Mouse (Mus musculus) liver, embryonic 14.5 days (tissue): ENCODE measurements around the gene Stambp. TPM values are rescaled to one million over a fixed set of nuclear protein-coding genes. Genes with fewer than 3 reads are reported as not detected.

ENCODE experiments used
- ATAC-seq: fragments of 200-750 bp; cut with Nextera tagmentation; 2 replicates; pipeline ENCODE4 v1.8.0; 2017; ENCODE audit warnings: moderate number of reproducible peaks, mild to moderate bottlenecking, moderate library complexity; ENCODE audit not compliant: insufficient read depth
- DNase-seq, 3 experiments: peaks; one replicate each; pipeline ENCODE4 v3.0.0-alpha.2; 2012 to 2013; ENCODE audit warnings: low read depth in 3 of 3, low spot score in 3 of 3
- H3K27ac ChIP-seq: fragments of 300-500 bp; sonication (generic); 2 replicates; pipeline ENCODE4 v1.5.1; 2014; ENCODE audit warnings: moderate library complexity, mild to moderate bottlenecking, control low read depth, inconsistent platforms
- H3K27me3 ChIP-seq: fragments of 300-500 bp; sonication (generic); 2 replicates; pipeline ENCODE4 v1.6.1; 2014; ENCODE audit warnings: mild to moderate bottlenecking, low read length, moderate library complexity; ENCODE audit not compliant: control insufficient read depth, insufficient read depth
- H3K36me3 ChIP-seq: fragments of 300-500 bp; sonication (generic); replicated peaks from 2 replicates; pipeline ENCODE4 v1.6.1; 2014; ENCODE audit warnings: low read depth; ENCODE audit not compliant: control insufficient read depth, insufficient read depth
- H3K4me1 ChIP-seq, 2 experiments: fragments of 200-500 bp in 1 of 2; fragments of 300-500 bp in 1 of 2; sonication (generic) in 1 of 2; replicated peaks; 2 replicates each; pipeline ENCODE4 v1.6.1; 2012 to 2014; ENCODE audit warnings: antibody characterized with exemption in 1 of 2, inconsistent platforms in 1 of 2, low read length in 1 of 2; ENCODE audit not compliant: control insufficient read depth in 2 of 2, insufficient read depth in 2 of 2
- H3K4me2 ChIP-seq: fragments of 300-500 bp; sonication (generic); 2 replicates; pipeline ENCODE4 v1.6.1; 2014; ENCODE audit warnings: low read depth, mild to moderate bottlenecking, control low read depth, moderate library complexity
- H3K4me3 ChIP-seq, 2 experiments: fragments of 200-500 bp in 1 of 2; fragments of 300-500 bp in 1 of 2; sonication (generic) in 1 of 2; 2 replicates each; pipeline ENCODE4 v1.5.1; 2012 to 2014; ENCODE audit warnings: low read depth in 2 of 2, low read length in 2 of 2, mild to moderate bottlenecking in 2 of 2, control low read depth in 1 of 2, inconsistent platforms in 1 of 2, moderate library complexity in 1 of 2; ENCODE audit not compliant: insufficient read depth in 1 of 2
- H3K9ac ChIP-seq: fragments of 300-500 bp; sonication (generic); replicated peaks from 2 replicates; pipeline ENCODE4 v1.6.1; 2014; ENCODE audit warnings: mild to moderate bottlenecking, control low read depth, moderate library complexity
- H3K9me3 ChIP-seq: fragments of 300-500 bp; sonication (generic); 2 replicates; pipeline ENCODE4 v1.6.1; 2016; ENCODE audit warnings: low read length, mixed read lengths; ENCODE audit not compliant: control insufficient read depth
- CTCF ChIP-seq: IDR thresholded peaks from 2 replicates; pipeline ENCODE4 v1.5.1; 2016; ENCODE audit warnings: antibody characterized with exemption, low read depth, control low read depth
- EP300 ChIP-seq: IDR thresholded peaks from 2 replicates; pipeline ENCODE4 v1.6.1; 2016; ENCODE audit warnings: antibody characterized with exemption, low read depth
- WGBS: fragments of 180-500 bp; shearing (Covaris S2); extraction: QIAGEN DNeasy Blood & Tissue Kit; methylation state at CpG from one replicate; pipeline ENCODE4 v1.1.7; 2014; ENCODE audit not compliant: insufficient replicate concordance; 5-methylcytosine and 5-hydroxymethylcytosine counted together
- polyA plus RNA-seq, 2 experiments: library from polyadenylated mRNA; depleted of rRNA in 1 of 2; stranded (reverse) in 1 of 2; unstranded in 1 of 2; fragments of >200 nt; fragmentation: Nextera tagmentation in 1 of 2; extraction: Ambion mirVana in 1 of 2; gene quantifications; 2 replicates each; pipeline versions ENCODE4 v1.2.1 to v1.2.3; 2012 to 2014

Stambp gene
- polyA plus RNA-seq, 2 experiments = 6.2 to 9.9 TPM

GRCm38 (mm10) chr6:83532608-83533007 lies 39.9 kb downstream of the Stambp start:
- no peak for ATAC-seq
- no peaks in the 10 kb centered on the region for H3K4me1 ChIP-seq
- no peak overlapping the region for H3K4me3 ChIP-seq

GRCm38 (mm10) chr6:83523194-83523593 lies 49.3 kb downstream of the Stambp start:
- no peak for TF ChIP-seq EP300
- no peak for TF ChIP-seq CTCF
- H3K36me3 ChIP-seq = no peaks in the 10 kb centered on the region
- DNase-seq (no peak), ATAC-seq (no peak)
- no peak overlapping the region for H3K9ac ChIP-seq
- no peak overlapping the region for H3K4me2 ChIP-seq
- peaks cover 0 to 10% of the 10 kb centered on the region in 2 experiments; a peak in 2 of 4 replicates for H3K4me1 ChIP-seq
- H3K9me3 ChIP-seq = no peaks in the 10 kb centered on the region
- no peaks in the 10 kb centered on the region for H3K27me3 ChIP-seq
- no peak overlapping the region for H3K4me3 ChIP-seq
- no peak overlapping the region for H3K27ac ChIP-seq
- 31% methylated on average over 6 of the region's 6 CpGs for WGBS

More at GRCm38 (mm10) chr6:83532608-83533007, 39.9 kb downstream of the Stambp start:
- no peaks in the 10 kb centered on the region for H3K27me3 ChIP-seq
- H3K9ac ChIP-seq = no peak overlapping the region
- no peak overlapping the region for H3K27ac ChIP-seq
- TF ChIP-seq EP300 = no peak
- no peak for TF ChIP-seq CTCF
- DNase-seq = no peak
- H3K4me2 ChIP-seq = no peak overlapping the region
- WGBS = 45% methylated on average over 2 of the region's 2 CpGs
- H3K9me3 ChIP-seq = no peaks in the 10 kb centered on the region
- no peaks in the 10 kb centered on the region for H3K36me3 ChIP-seq

- WGBS = 39% methylated on average over 6 of the region's 6 CpGs
- ATAC-seq (no peak), DNase-seq (no peak)
- no peaks in the 10 kb centered on the region for H3K27me3 ChIP-seq
- no peak overlapping the region for H3K4me2 ChIP-seq
- H3K27ac ChIP-seq = no peak overlapping the region
- no peaks in the 10 kb centered on the region for H3K36me3 ChIP-seq
- no peaks in the 10 kb centered on the region for H3K9me3 ChIP-seq
- H3K4me3 ChIP-seq = no peak overlapping the region
- H3K4me1 ChIP-seq = peaks cover 0 to 10% of the 10 kb centered on the region in 2 experiments; a peak in 2 of 4 replicates
- no peak overlapping the region for H3K9ac ChIP-seq
- TF ChIP-seq CTCF (no peak), EP300 (no peak)
Observed at GRCm38 (mm10) chr6:83521784-83522183, 50.7 kb downstream of the Stambp start.

- ATAC-seq (no peak), DNase-seq (no peak)
- H3K9me3 ChIP-seq = no peaks in the 10 kb centered on the region
- 46% methylated on average over 3 of the region's 3 CpGs for WGBS
- no peak overlapping the region for H3K4me2 ChIP-seq
- peaks cover 0 to 7% of the 10 kb centered on the region in 2 experiments; a peak in 2 of 4 replicates for H3K4me1 ChIP-seq
- no peak overlapping the region for H3K9ac ChIP-seq
- no peak overlapping the region for H3K4me3 ChIP-seq
- no peak overlapping the region for H3K27ac ChIP-seq
- no peaks in the 10 kb centered on the region for H3K27me3 ChIP-seq
- no peaks in the 10 kb centered on the region for H3K36me3 ChIP-seq
- TF ChIP-seq EP300 = no peak
- TF ChIP-seq CTCF = no peak
Observed at GRCm38 (mm10) chr6:83518637-83519036, 53.9 kb downstream of the Stambp start.

- DNase-seq = no peak
- TF ChIP-seq CTCF = no peak
- no peak for TF ChIP-seq EP300
- no peak for ATAC-seq
- no peak overlapping the region for H3K4me3 ChIP-seq
- H3K27me3 ChIP-seq = no peaks in the 10 kb centered on the region
- no peaks in the 10 kb centered on the region for H3K4me1 ChIP-seq
- H3K9ac ChIP-seq = no peak overlapping the region
- H3K9me3 ChIP-seq = no peaks in the 10 kb centered on the region
- 54% methylated on average over 3 of the region's 3 CpGs for WGBS
- no peak overlapping the region for H3K27ac ChIP-seq
- H3K4me2 ChIP-seq = no peak overlapping the region
- no peaks in the 10 kb centered on the region for H3K36me3 ChIP-seq
Observed at GRCm38 (mm10) chr6:83515172-83515571, 57.4 kb downstream of the Stambp start.
